Mouse (Mus musculus) embryonic facial prominence, embryonic 10.5 days (tissue): ENCODE data around the gene Cnot4. TPM values are rescaled to one million over a fixed set of nuclear protein-coding genes. Genes with fewer than 3 reads are reported as not detected.

Experiments
- DNase-seq: peaks from one replicate; pipeline ENCODE4 v3.0.0-alpha.2; 2017; ENCODE audit warnings: low spot score
- H3K27ac ChIP-seq: fragments of 300-500 bp; sonication (generic); replicated peaks from 2 replicates; pipeline ENCODE4 v1.5.1; 2016; ENCODE audit warnings: mild to moderate bottlenecking
- H3K27me3 ChIP-seq: fragments of 300-500 bp; sonication (generic); replicated peaks from 2 replicates; pipeline ENCODE4 v1.6.1; 2016; ENCODE audit warnings: low read depth, mild to moderate bottlenecking; ENCODE audit not compliant: poor library complexity, severe bottlenecking
- H3K36me3 ChIP-seq: fragments of 300-500 bp; sonication (generic); replicated peaks from 2 replicates; pipeline ENCODE4 v1.6.1; 2016; ENCODE audit warnings: mild to moderate bottlenecking, moderate library complexity
- H3K4me1 ChIP-seq: fragments of 300-500 bp; sonication (generic); 2 replicates; pipeline ENCODE4 v1.6.1; 2016
- H3K4me3 ChIP-seq: fragments of 300-500 bp; sonication (generic); 2 replicates; pipeline ENCODE4 v1.5.1; 2016; ENCODE audit warnings: mild to moderate bottlenecking, moderate library complexity
- H3K9me3 ChIP-seq: fragments of 300-500 bp; sonication (generic); 2 replicates; pipeline ENCODE4 v1.6.1; 2016; ENCODE audit warnings: mild to moderate bottlenecking
- WGBS: fragments of 180-500 bp; shearing (Covaris S2); methylation state at CpG from one replicate; pipeline ENCODE4 v1.1.7; 2016; 5-methylcytosine and 5-hydroxymethylcytosine counted together
- polyA plus RNA-seq: library from polyadenylated mRNA; unstranded; fragments of >200 nt; fragmentation: Nextera tagmentation; extraction: Ambion mirVana; gene quantifications from 2 replicates; pipeline ENCODE4 v1.2.1, GENCODE M21; 2016

Cnot4 gene
- polyA plus RNA-seq, 1 experiment from 2014 or later, result 30.1 TPM

DNA sequence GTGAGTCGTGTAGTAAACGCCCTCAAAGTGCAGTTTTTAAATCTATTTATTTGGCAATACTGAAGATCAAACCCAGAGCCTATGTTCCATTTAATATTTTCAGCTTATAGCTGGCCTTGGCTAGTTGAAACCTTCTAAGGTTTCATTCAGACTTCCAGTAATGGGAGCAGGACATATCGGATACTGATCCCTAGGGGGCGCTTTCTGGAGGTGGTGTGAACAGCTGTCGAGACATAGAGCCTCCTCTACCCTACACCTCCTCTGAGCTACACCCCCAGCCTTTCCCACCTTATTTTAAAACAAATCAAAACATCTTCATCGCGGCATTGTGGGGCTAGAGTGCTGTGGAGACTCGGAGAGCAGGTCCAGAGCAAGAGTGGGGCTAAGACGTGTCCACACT, 152.9 kb downstream of the Cnot4 start:
- DNase-seq, result no peak
- 66% methylated on average over 9 of the region's 9 CpGs for WGBS

DNA sequence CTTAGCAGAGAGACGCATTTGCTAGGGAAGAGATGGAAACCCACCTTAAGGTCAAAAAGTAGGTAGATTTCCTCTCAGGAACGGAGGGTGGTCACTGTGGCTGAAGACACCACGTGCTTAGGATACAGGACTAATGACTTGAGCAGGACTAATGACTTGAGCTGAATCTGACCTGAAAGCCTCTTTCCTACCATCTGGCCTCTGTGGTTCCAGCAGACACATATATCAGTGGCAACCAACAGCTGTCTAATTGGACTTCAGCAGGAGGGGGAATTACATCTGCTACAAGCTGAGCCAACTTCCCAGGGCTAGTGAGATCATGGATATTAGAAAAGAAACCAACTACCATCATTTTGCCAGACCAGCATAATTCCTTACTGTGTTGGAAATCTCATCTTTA, 154.2 kb downstream of the Cnot4 start:
- no peaks in the 10 kb centered on the region for H3K27me3 ChIP-seq
- no peaks in the 10 kb centered on the region for H3K9me3 ChIP-seq
- WGBS, result 85% methylated on average over 3 of the region's 3 CpGs
- H3K27ac ChIP-seq, result no peak overlapping the region
- H3K4me1 ChIP-seq, result peaks cover 6% of the 10 kb centered on the region; the same call in 1 of the 2 replicates
- DNase-seq, result no peak
- H3K36me3 ChIP-seq, result no peaks in the 10 kb centered on the region
- H3K4me3 ChIP-seq, result no peak overlapping the region

More for the DNA sequence above, 152.9 kb downstream of the Cnot4 start:
- peaks cover 6% of the 10 kb centered on the region; the same call in 1 of the 2 replicates for H3K4me1 ChIP-seq
- H3K27me3 ChIP-seq, result no peaks in the 10 kb centered on the region
- no peaks in the 10 kb centered on the region for H3K36me3 ChIP-seq
- H3K27ac ChIP-seq, result no peak overlapping the region
- H3K4me3 ChIP-seq, result no peak overlapping the region
- no peaks in the 10 kb centered on the region for H3K9me3 ChIP-seq

Other genes starting within 250 kb of the Cnot4 start
- gene Wdr91, start 222.8 kb downstream of the Cnot4 start, polyA plus RNA-seq, result 11.9 and 13.2 TPM in 2 replicates
- 0.12 TPM in 1 of 2 replicates, not detected in the other for gene Stra8, start 213.6 kb downstream of the Cnot4 start, polyA plus RNA-seq
- 0.20 and 0.55 TPM in 2 replicates for gene Slc23a4, start 145.3 kb downstream of the Cnot4 start, polyA plus RNA-seq
- 55.4 and 58.6 TPM in 2 replicates for gene Nup205, start 43.7 kb upstream of the Cnot4 start, polyA plus RNA-seq
- gene Slc13a4, start 174.4 kb upstream of the Cnot4 start, polyA plus RNA-seq, result 0.50 and 0.57 TPM in 2 replicates
- not detected in 2 replicates for gene Fam180a, start 192.4 kb upstream of the Cnot4 start, polyA plus RNA-seq